In the genomic region with DNA sequence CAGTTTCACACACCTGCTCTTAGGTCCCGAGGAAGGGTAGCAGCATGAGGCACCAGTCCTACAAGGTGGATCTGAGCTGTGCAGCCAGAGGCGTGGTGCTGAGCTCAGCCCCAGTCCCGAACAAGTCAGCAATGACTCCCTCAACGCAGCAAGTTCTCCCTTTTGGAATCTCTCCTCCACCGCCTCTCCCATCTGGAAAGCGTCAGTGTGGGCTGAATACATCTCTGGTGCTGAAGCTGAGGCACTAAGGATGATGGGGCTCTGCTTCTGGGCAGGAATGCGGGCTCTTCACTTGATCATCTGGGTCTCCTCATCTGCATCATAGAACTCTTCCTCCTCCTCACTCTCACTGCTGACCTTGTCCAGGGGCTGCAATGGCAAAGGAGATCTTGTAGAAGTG, we compare ENCODE assay signal across 30 mouse cellular contexts. TPM values are rescaled to one million over a fixed set of nuclear protein-coding genes. Genes with fewer than 3 reads are reported as not detected.
A peak's percentile ranks its signal among the peaks of the same experiment; 100 is the strongest.
DNase-seq lines count a peak whose midpoint lies in the region; ATAC-seq and TF ChIP-seq lines count a peak whose summit lies in the region.
"Had no signal": no experiment of that assay in that cellular context is flagged by ENCODE, and none has a peak within 500 bp of the region (broad histone marks: within the 10 kb centered on the region; RNA-seq: fewer than 3 reads in every experiment).

No protein-coding gene starts in this region.

- DNase-seq in heart, embryonic 10.5 days (ENCODE audit: low spot score): peak; percentile 43
- no peak for DNase-seq in heart, adult 18-20 months
- DNase-seq in left cerebral cortex, adult 18-20 months (ENCODE audit: low spot score in 2 of 2): peak; percentile 53 to 68
- no peak for DNase-seq in left cerebral cortex, adult 11 months (ENCODE audit: low spot score)
- DNase-seq in Patski (ENCODE audit: low read depth, low spot score): no peak
- DNase-seq in brain, adult 2 months (ENCODE audit: low read depth, low spot score): peak; percentile 74
- no peak for DNase-seq in kidney, adult 8-10 months
- DNase-seq: adrenal gland, postnatal 10 days; B cell, adult 2 months; cerebellum, adult 2 months; cerebellum, postnatal 25 days; gastrocnemius, postnatal 10 days; heart, postnatal 10 days; kidney, postnatal 4 days; liver; lung, postnatal 36 days; midbrain, embryonic 14.5 days; thymus, adult 2 months; thymus, postnatal 4 days had no signal

- no peak overlapping the region for H3K27ac ChIP-seq in heart, embryonic 10.5 days
- H3K27ac ChIP-seq: hindbrain, embryonic 10.5 days; limb, embryonic 10.5 days; liver, embryonic 15.5 days; lung, embryonic 15.5 days; neural tube, embryonic 12.5 days; stomach, postnatal 0 days had no signal

- H3K4me3 ChIP-seq in heart, embryonic 10.5 days: no peak overlapping the region
- H3K4me3 ChIP-seq: heart, embryonic 12.5 days; hindbrain, embryonic 10.5 days; limb, embryonic 10.5 days; liver, embryonic 15.5 days; lung, embryonic 15.5 days; megakaryocyte, embryonic 14.5 days; neural tube, embryonic 12.5 days had no signal

- CTCF ChIA-PET in Patski (lab: Charles Lee): interaction anchor here (0.8 to 1.0 kb wide), 3 partner anchors 9 to 47 kb away, joined by 3 to 4 read pairs (median 3); no protein-coding TSS in a partner anchor

- POLR2A ChIA-PET in Patski (lab: Charles Lee): no interaction called here

- peaks cover 37% of the 10 kb centered on the region; the same call in 1 of the 2 replicates for H3K36me3 ChIP-seq in heart, embryonic 10.5 days
- H3K36me3 ChIP-seq: G1E; liver, embryonic 15.5 days; lung, embryonic 15.5 days had no signal

- peak; percentile 45 for ATAC-seq in Patski
- ATAC-seq: intestine, postnatal 0 days had no signal

- no peaks in the 10 kb centered on the region for H3K27me3 ChIP-seq in heart, embryonic 10.5 days (ENCODE audit: insufficient read depth, poor library complexity, severe bottlenecking)
- no peaks in the 10 kb centered on the region for H3K27me3 ChIP-seq in Patski
- H3K27me3 ChIP-seq: CH12.LX; heart, embryonic 12.5 days; liver, embryonic 15.5 days; lung, embryonic 15.5 days; megakaryocyte, embryonic 14.5 days; neural tube, embryonic 12.5 days had no signal

- no peak for TF ChIP-seq CTCF in Patski (IDR thresholded peaks at IDR 0.05)

- in situ Hi-C loops in Patski (cut with MboI; ENCODE audit: low pct_unique_long_range_greater_than_20kb): no loop called here

- 78% methylated on average over 7 of the region's 7 CpGs for WGBS in heart, embryonic 10.5 days

- no peaks in the 10 kb centered on the region for H3K4me1 ChIP-seq in heart, embryonic 10.5 days
- H3K4me1 ChIP-seq: heart, embryonic 12.5 days; limb, embryonic 10.5 days; liver, embryonic 15.5 days; lung, embryonic 15.5 days; neural tube, embryonic 12.5 days had no signal

- H3K9me3 ChIP-seq in heart, embryonic 10.5 days: no peaks in the 10 kb centered on the region
- H3K9me3 ChIP-seq: G1E; heart, embryonic 12.5 days; hindbrain, embryonic 10.5 days; limb, embryonic 10.5 days; liver, embryonic 15.5 days; lung, embryonic 15.5 days; megakaryocyte, embryonic 14.5 days; neural tube, embryonic 12.5 days had no signal

RNA-seq across cellular contexts. Expression of gene Mab21l3, which starts 11.4 kb away (rescaled TPM):
- 0.40 and 0.57 TPM in 2 replicates for polyA plus RNA-seq in heart, embryonic 10.5 days (2016; fragmentation: Nextera tagmentation; extraction: Ambion mirVana)
- total RNA-seq in heart, adult 18-20 months (2021): under 1 TPM in 1 of 2 experiments, not detected in 1; 0.13 TPM
- under 1 TPM; 0.23 to 0.30 TPM for total RNA-seq in left cerebral cortex, adult 18-20 months (2021)
- polyA plus RNA-seq in Patski (2021): 1.1 TPM
- polyA plus RNA-seq: G1E; liver, embryonic 15.5 days; midbrain, embryonic 14.5 days had no signal

Comparison
In these comparisons a context has a peak if more than half of its experiments do, and no peak if none do; other contexts are left out.
1. DNase-seq: peak in heart, embryonic 10.5 days (single experiment), left cerebral cortex, adult 18-20 months (2 of 2) and brain, adult 2 months (single experiment); none in heart, adult 18-20 months (0 of 2), left cerebral cortex, adult 11 months (single experiment), Patski (single experiment) and kidney, adult 8-10 months (0 of 2).